8 mouse cellular contexts compared by ENCODE assay signal in the genomic region with DNA sequence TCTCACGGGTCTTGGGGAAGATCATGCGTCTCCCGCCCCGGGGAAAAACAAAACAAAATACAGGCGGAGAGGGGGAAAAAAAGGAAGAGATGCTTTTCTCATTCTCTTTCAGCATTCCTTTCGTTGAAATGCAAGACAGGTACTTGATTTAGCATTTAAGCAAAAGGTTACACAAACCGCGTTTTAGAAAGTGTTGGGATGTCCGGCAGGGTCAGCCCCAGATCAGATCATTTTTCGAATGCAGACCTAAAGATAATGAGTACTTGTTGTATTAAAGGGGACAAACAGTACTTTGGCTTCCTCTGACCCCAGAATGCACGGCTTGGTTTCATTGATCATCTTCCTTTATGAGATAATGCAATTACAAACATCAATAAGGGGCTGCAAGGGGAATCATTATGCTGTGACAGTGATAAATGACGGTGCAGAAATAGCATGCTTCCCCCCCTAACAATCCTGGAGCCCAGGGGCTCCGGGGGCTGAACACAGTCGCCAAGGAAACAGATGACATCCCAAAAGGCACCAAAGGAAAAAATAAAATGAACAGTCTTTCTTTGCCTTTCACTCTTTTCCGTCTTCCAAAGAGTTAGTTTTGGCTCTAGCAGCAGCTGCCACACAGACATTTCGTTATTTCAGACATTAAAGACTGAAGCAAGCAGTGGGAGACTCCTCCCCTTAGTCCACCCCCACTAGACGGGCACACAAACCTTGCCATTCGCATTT.
DNase-seq lines count a peak whose midpoint lies in the region; ATAC-seq lines count a peak whose summit lies in the region.

No protein-coding gene starts in this region.

- H3K36me3 ChIP-seq in heart, embryonic 10.5 days = no peaks in the 10 kb centered on the region
- H3K36me3 ChIP-seq in embryonic facial prominence, embryonic 12.5 days = no peaks in the 10 kb centered on the region
- H3K36me3 ChIP-seq in limb, embryonic 15.5 days = no peaks in the 10 kb centered on the region

- no peaks in the 10 kb centered on the region for H3K9me3 ChIP-seq in heart, embryonic 10.5 days
- H3K9me3 ChIP-seq in embryonic facial prominence, embryonic 12.5 days = no peaks in the 10 kb centered on the region
- no peaks in the 10 kb centered on the region for H3K9me3 ChIP-seq in limb, embryonic 15.5 days

- ATAC-seq in embryonic facial prominence, embryonic 12.5 days (ENCODE audit: insufficient number of reproducible peaks, insufficient read depth, low FRiP score, low TSS enrichment) = no peak
- ATAC-seq in limb, embryonic 15.5 days (ENCODE audit: insufficient number of reproducible peaks, low FRiP score, low TSS enrichment, low read depth) = no peak

- H3K4me2 ChIP-seq in embryonic facial prominence, embryonic 12.5 days (replicated peaks) = peak overlapping the region; percentile 76
- peak overlapping the region; percentile 24 for H3K4me2 ChIP-seq in limb, embryonic 15.5 days

- H3K4me1 ChIP-seq in heart, embryonic 10.5 days = peaks cover 53% of the 10 kb centered on the region
- peaks cover 24% of the 10 kb centered on the region for H3K4me1 ChIP-seq in embryonic facial prominence, embryonic 12.5 days
- H3K4me1 ChIP-seq in limb, embryonic 15.5 days = peaks cover 23% of the 10 kb centered on the region

- intact Hi-C loops in heart, postnatal 25 days (cut with DNase I) = loop anchor here (2.0 to 10.0 kb wide), 4 partner anchors 150 to 862 kb away; no protein-coding TSS in a partner anchor
- intact Hi-C loops in left cerebral cortex, postnatal 25 days (cut with DNase I) = loop anchor here (5.0 to 10.0 kb wide), 2 partner anchors 122 to 1590 kb away; no protein-coding TSS in a partner anchor

- H3K27ac ChIP-seq in heart, embryonic 10.5 days = peak overlapping the region; percentile 93
- H3K27ac ChIP-seq in embryonic facial prominence, embryonic 12.5 days = peak overlapping the region; percentile 76; the same call in 1 of the 2 replicates
- H3K27ac ChIP-seq in limb, embryonic 15.5 days = no peak overlapping the region

- DNase-seq in heart, embryonic 10.5 days (ENCODE audit: low spot score) = no peak
- no peak for DNase-seq in heart, postnatal 25 days (ENCODE audit: low spot score)
- peak; percentile 8 for DNase-seq in ES-CJ7 (ENCODE audit: low read depth, low spot score)
- no peak for DNase-seq in right cerebral cortex, adult 2 months (ENCODE audit: low spot score in 2 of 2)
- no peak for DNase-seq in right cerebral cortex, postnatal 4 days
- DNase-seq in left cerebral cortex, postnatal 25 days (ENCODE audit: low spot score in 2 of 2) = no peak

- H3K27me3 ChIP-seq in heart, embryonic 10.5 days (ENCODE audit: insufficient read depth, poor library complexity, severe bottlenecking) = peaks cover 22% of the 10 kb centered on the region; the same call in 1 of the 2 replicates
- peaks cover 26% of the 10 kb centered on the region for H3K27me3 ChIP-seq in embryonic facial prominence, embryonic 12.5 days
- peaks cover 66% of the 10 kb centered on the region for H3K27me3 ChIP-seq in limb, embryonic 15.5 days

- peak overlapping the region; percentile 65 for H3K4me3 ChIP-seq in heart, embryonic 10.5 days
- peak overlapping the region; percentile 20; the same call in 1 of the 2 replicates for H3K4me3 ChIP-seq in embryonic facial prominence, embryonic 12.5 days
- H3K4me3 ChIP-seq in limb, embryonic 15.5 days = no peak overlapping the region; the same call in 1 of the 2 replicates

- 1% methylated on average over 18 of the region's 18 CpGs for WGBS in heart, embryonic 10.5 days
- WGBS in embryonic facial prominence, embryonic 12.5 days = under 1% methylated on average over 18 of the region's 18 CpGs
- WGBS in limb, embryonic 15.5 days = 4% methylated on average over 18 of the region's 18 CpGs

- H3K9ac ChIP-seq in embryonic facial prominence, embryonic 12.5 days = peak overlapping the region; percentile 30; the same call in 1 of the 2 replicates
- H3K9ac ChIP-seq in limb, embryonic 15.5 days = no peak overlapping the region
